Mouse (Mus musculus): ENCODE data around the gene Ube2h. TPM values are rescaled to one million over a fixed set of nuclear protein-coding genes. Genes with fewer than 3 reads are reported as not detected.

Ube2h gene
- polyA plus RNA-seq, 1 experiment from 2014 or later, result 35.4 TPM

- Histone ChIP-seq H3K36me3 (replicated peaks) (peaks cover 83% of the 10 kb centered on the region), H3K4me3 (no peak overlapping the region), H3K9me3 (no peaks in the 10 kb centered on the region), H3K27ac (replicated peaks) (no peak overlapping the region), H3K27me3 (replicated peaks; ENCODE audit: low read depth, poor library complexity, severe bottlenecking) (no peaks in the 10 kb centered on the region), H3K4me1 (no peaks in the 10 kb centered on the region)
- no peak for DNase-seq (ENCODE audit: low spot score)
Observed at GRCm38 (mm10) chr6:30286642-30287041, 17.7 kb downstream of the Ube2h start.

GRCm38 (mm10) chr6:30284177-30284576, 20.2 kb downstream of the Ube2h start:
- H3K9me3 ChIP-seq, result no peaks in the 10 kb centered on the region
- no peaks in the 10 kb centered on the region for H3K27me3 ChIP-seq (replicated peaks; ENCODE audit: low read depth, poor library complexity, severe bottlenecking)
- no peaks in the 10 kb centered on the region for H3K4me1 ChIP-seq
- H3K4me3 ChIP-seq, result no peak overlapping the region
- peaks cover 88% of the 10 kb centered on the region for H3K36me3 ChIP-seq (replicated peaks)
- H3K27ac ChIP-seq (replicated peaks), result no peak overlapping the region
- DNase-seq (ENCODE audit: low spot score), result no peak

- no peaks in the 10 kb centered on the region for H3K9me3 ChIP-seq
- H3K27ac ChIP-seq (replicated peaks), result no peak overlapping the region
- no peaks in the 10 kb centered on the region for H3K4me1 ChIP-seq
- H3K27me3 ChIP-seq (replicated peaks; ENCODE audit: low read depth, poor library complexity, severe bottlenecking), result no peaks in the 10 kb centered on the region
- no peak overlapping the region for H3K4me3 ChIP-seq
- H3K36me3 ChIP-seq (replicated peaks), result peaks cover 92% of the 10 kb centered on the region
- WGBS, result 97% methylated on average over 2 of the region's 2 CpGs
- no peak for DNase-seq (ENCODE audit: low spot score)
Observed at GRCm38 (mm10) chr6:30282361-30282760, 22.0 kb downstream of the Ube2h start.

GRCm38 (mm10) chr6:30278374-30278773, 26.0 kb downstream of the Ube2h start:
- 63% methylated on average over 1 of the region's 1 CpGs for WGBS
- peaks cover 93% of the 10 kb centered on the region for H3K36me3 ChIP-seq (replicated peaks)
- no peaks in the 10 kb centered on the region for H3K27me3 ChIP-seq (replicated peaks; ENCODE audit: low read depth, poor library complexity, severe bottlenecking)
- no peak overlapping the region for H3K4me3 ChIP-seq
- no peak for DNase-seq (ENCODE audit: low spot score)
- H3K4me1 ChIP-seq, result peaks cover 4% of the 10 kb centered on the region
- no peaks in the 10 kb centered on the region for H3K9me3 ChIP-seq
- H3K27ac ChIP-seq (replicated peaks), result no peak overlapping the region

GRCm38 (mm10) chr6:30276882-30277281, 27.5 kb downstream of the Ube2h start:
- H3K36me3 ChIP-seq (replicated peaks), result peaks cover 92% of the 10 kb centered on the region
- no peak overlapping the region for H3K27ac ChIP-seq (replicated peaks)
- DNase-seq (ENCODE audit: low spot score), result no peak
- WGBS, result 93% methylated on average over 7 of the region's 7 CpGs
- H3K9me3 ChIP-seq, result no peaks in the 10 kb centered on the region
- peaks cover 17% of the 10 kb centered on the region for H3K4me1 ChIP-seq
- H3K27me3 ChIP-seq (replicated peaks; ENCODE audit: low read depth, poor library complexity, severe bottlenecking), result no peaks in the 10 kb centered on the region
- H3K4me3 ChIP-seq, result no peak overlapping the region

- peaks cover 17% of the 10 kb centered on the region for H3K4me1 ChIP-seq
- WGBS, result 90% methylated on average over 3 of the region's 3 CpGs
- no peak for DNase-seq (ENCODE audit: low spot score)
- no peaks in the 10 kb centered on the region for H3K9me3 ChIP-seq
- H3K4me3 ChIP-seq, result no peak overlapping the region
- H3K27me3 ChIP-seq (replicated peaks; ENCODE audit: low read depth, poor library complexity, severe bottlenecking), result no peaks in the 10 kb centered on the region
- H3K36me3 ChIP-seq (replicated peaks), result peaks cover 92% of the 10 kb centered on the region
- no peak overlapping the region for H3K27ac ChIP-seq (replicated peaks)
Observed at GRCm38 (mm10) chr6:30276375-30276774, 28.0 kb downstream of the Ube2h start.

GRCm38 (mm10) chr6:30275159-30275847, 29.0 kb downstream of the Ube2h start:
- DNase-seq (ENCODE audit: low spot score), result no peak
- no peaks in the 10 kb centered on the region for H3K27me3 ChIP-seq (replicated peaks; ENCODE audit: low read depth, poor library complexity, severe bottlenecking)
- H3K4me3 ChIP-seq, result no peak overlapping the region
- peaks cover 94% of the 10 kb centered on the region for H3K36me3 ChIP-seq (replicated peaks)
- H3K4me1 ChIP-seq, result peaks cover 17% of the 10 kb centered on the region
- H3K27ac ChIP-seq (replicated peaks), result no peak overlapping the region
- no peaks in the 10 kb centered on the region for H3K9me3 ChIP-seq
- 84% methylated on average over 5 of the region's 5 CpGs for WGBS

- no peak overlapping the region for H3K27ac ChIP-seq (replicated peaks)
- peaks cover 90% of the 10 kb centered on the region for H3K36me3 ChIP-seq (replicated peaks)
- 49% methylated on average over 3 of the region's 3 CpGs for WGBS
Observed at GRCm38 (mm10) chr6:30272911-30273310, 31.4 kb downstream of the Ube2h start.

GRCm38 (mm10) chr6:30272338-30272905, 31.9 kb downstream of the Ube2h start:
- DNase-seq (ENCODE audit: low spot score), result no peak
- 79% methylated on average over 11 of the region's 11 CpGs for whole genome bisulfite sequencing
- H3K4me1 ChIP-seq, result peaks cover 17% of the 10 kb centered on the region
- no peaks in the 10 kb centered on the region for H3K27me3 ChIP-seq (replicated peaks; ENCODE audit: low read depth, poor library complexity, severe bottlenecking)
- no peaks in the 10 kb centered on the region for H3K9me3 ChIP-seq
- H3K36me3 ChIP-seq (replicated peaks), result peaks cover 90% of the 10 kb centered on the region
- no peak overlapping the region for H3K27ac ChIP-seq (replicated peaks)
- H3K4me3 ChIP-seq, result no peak overlapping the region

More at GRCm38 (mm10) chr6:30272911-30273310, 31.4 kb downstream of the Ube2h start:
- Histone ChIP-seq H3K4me1 (peaks cover 17% of the 10 kb centered on the region), H3K9me3 (no peaks in the 10 kb centered on the region), H3K4me3 (no peak overlapping the region), H3K27me3 (replicated peaks; ENCODE audit: low read depth, poor library complexity, severe bottlenecking) (no peaks in the 10 kb centered on the region)
- no peak for DNase-seq (ENCODE audit: low spot score)

GRCm38 (mm10) chr6:30269846-30270245, 34.5 kb downstream of the Ube2h start:
- 80% methylated on average over 5 of the region's 5 CpGs for WGBS
- H3K36me3 ChIP-seq (replicated peaks), result peaks cover 92% of the 10 kb centered on the region
- H3K4me1 ChIP-seq, result peaks cover 17% of the 10 kb centered on the region
- H3K27ac ChIP-seq (replicated peaks), result no peak overlapping the region
- no peaks in the 10 kb centered on the region for H3K9me3 ChIP-seq
- no peaks in the 10 kb centered on the region for H3K27me3 ChIP-seq (replicated peaks; ENCODE audit: low read depth, poor library complexity, severe bottlenecking)
- DNase-seq (ENCODE audit: low spot score), result no peak
- no peak overlapping the region for H3K4me3 ChIP-seq

GRCm38 (mm10) chr6:30267486-30267885, 36.9 kb downstream of the Ube2h start:
- H3K9me3 ChIP-seq, result no peaks in the 10 kb centered on the region
- H3K27ac ChIP-seq (replicated peaks), result no peak overlapping the region
- H3K27me3 ChIP-seq (replicated peaks; ENCODE audit: low read depth, poor library complexity, severe bottlenecking), result no peaks in the 10 kb centered on the region
- H3K36me3 ChIP-seq (replicated peaks), result peaks cover 82% of the 10 kb centered on the region
- no peak for DNase-seq (ENCODE audit: low spot score)
- WGBS, result 95% methylated on average over 7 of the region's 7 CpGs
- no peak overlapping the region for H3K4me3 ChIP-seq
- H3K4me1 ChIP-seq, result peaks cover 4% of the 10 kb centered on the region; the same call in 1 of the 2 replicates

- Histone ChIP-seq H3K9me3 (no peaks in the 10 kb centered on the region), H3K27me3 (replicated peaks; ENCODE audit: low read depth, poor library complexity, severe bottlenecking) (no peaks in the 10 kb centered on the region), H3K4me3 (no peak overlapping the region), H3K36me3 (replicated peaks) (peaks cover 83% of the 10 kb centered on the region), H3K27ac (replicated peaks) (no peak overlapping the region), H3K4me1 (no peaks in the 10 kb centered on the region)
- 95% methylated on average over 4 of the region's 4 CpGs for WGBS
- DNase-seq (ENCODE audit: low spot score), result no peak
Observed at GRCm38 (mm10) chr6:30265402-30265801, 38.9 kb downstream of the Ube2h start.

- no peak for DNase-seq (ENCODE audit: low spot score)
- Histone ChIP-seq H3K4me1 (no peaks in the 10 kb centered on the region), H3K4me3 (no peak overlapping the region), H3K9me3 (no peaks in the 10 kb centered on the region), H3K27me3 (replicated peaks; ENCODE audit: low read depth, poor library complexity, severe bottlenecking) (no peaks in the 10 kb centered on the region), H3K27ac (replicated peaks) (no peak overlapping the region), H3K36me3 (replicated peaks) (peaks cover 86% of the 10 kb centered on the region)
- WGBS, result 95% methylated on average over 4 of the region's 4 CpGs
Observed at GRCm38 (mm10) chr6:30263053-30263452, 41.3 kb downstream of the Ube2h start.
